Mouse (Mus musculus) retina, adult 2 months (tissue): Measurements from ENCODE around the gene Ttn.

Source experiments
- DNase-seq: peaks from one replicate; pipeline ENCODE4 v3.0.0-alpha.2; 2012; ENCODE audit warnings: low read depth, low spot score

Ttn gene

GRCm38 (mm10) chr2:76965542-76965941 is 16.8 kb downstream of the Ttn start:
- no peak for DNase-seq

- no peak for DNase-seq
Observed at GRCm38 (mm10) chr2:76962045-76962432, 20.3 kb downstream of the Ttn start.

GRCm38 (mm10) chr2:76961420-76962044 is 20.8 kb downstream of the Ttn start:
- DNase-seq, result no peak

GRCm38 (mm10) chr2:76949774-76950173 is 32.6 kb downstream of the Ttn start:
- DNase-seq, result no peak

- no peak for DNase-seq
Observed at GRCm38 (mm10) chr2:76938515-76938914, 43.8 kb downstream of the Ttn start.

GRCm38 (mm10) chr2:76929718-76930117 is 52.6 kb downstream of the Ttn start:
- peak; percentile 23 for DNase-seq

- DNase-seq, result no peak
Observed at GRCm38 (mm10) chr2:76928816-76929215, 53.5 kb downstream of the Ttn start.

GRCm38 (mm10) chr2:76928298-76928697 is 54.0 kb downstream of the Ttn start:
- no peak for DNase-seq

GRCm38 (mm10) chr2:76926927-76927326 is 55.4 kb downstream of the Ttn start:
- no peak for DNase-seq

- no peak for DNase-seq
Observed at GRCm38 (mm10) chr2:76914959-76915358, 67.4 kb downstream of the Ttn start.

- DNase-seq, result no peak
Observed at GRCm38 (mm10) chr2:76908705-76909457, 73.5 kb downstream of the Ttn start.

- DNase-seq, result no peak
Observed at GRCm38 (mm10) chr2:76903351-76903750, 79.0 kb downstream of the Ttn start.

GRCm38 (mm10) chr2:76901476-76902086 is 80.8 kb downstream of the Ttn start:
- DNase-seq, result no peak

- no peak for DNase-seq
Observed at GRCm38 (mm10) chr2:76899886-76900285, 82.5 kb downstream of the Ttn start.

- DNase-seq, result no peak
Observed at GRCm38 (mm10) chr2:76896990-76897389, 85.4 kb downstream of the Ttn start.

GRCm38 (mm10) chr2:76895327-76895726 is 87.0 kb downstream of the Ttn start:
- DNase-seq, result no peak

- no peak for DNase-seq
Observed at GRCm38 (mm10) chr2:76888721-76889120, 93.6 kb downstream of the Ttn start.

GRCm38 (mm10) chr2:76885855-76886254 is 96.5 kb downstream of the Ttn start:
- no peak for DNase-seq

GRCm38 (mm10) chr2:76881406-76881805 is 100.9 kb downstream of the Ttn start:
- no peak for DNase-seq

- DNase-seq, result no peak
Observed at GRCm38 (mm10) chr2:76875587-76875986, 106.8 kb downstream of the Ttn start.

GRCm38 (mm10) chr2:76866928-76867327 is 115.4 kb downstream of the Ttn start:
- DNase-seq, result peak; percentile 11

GRCm38 (mm10) chr2:76865497-76865896 is 116.8 kb downstream of the Ttn start:
- no peak for DNase-seq

GRCm38 (mm10) chr2:76861327-76861726 is 121.0 kb downstream of the Ttn start:
- no peak for DNase-seq
